Mouse (Mus musculus) bone marrow macrophage, adult 2 months (primary cell): ENCODE measurements around the gene Calcoco1.

ENCODE experiments used
- CTCF ChIP-seq: IDR thresholded peaks from 2 replicates; pipeline ENCODE4 v1.5.1; 2012; ENCODE audit warnings: low read depth, mild to moderate bottlenecking, low read length, moderate library complexity
- POLR2A ChIP-seq: IDR thresholded peaks from 2 replicates; pipeline ENCODE4 v1.6.1; 2012; ENCODE audit warnings: mild to moderate bottlenecking, low read depth, low read length, borderline replicate concordance

DNA sequence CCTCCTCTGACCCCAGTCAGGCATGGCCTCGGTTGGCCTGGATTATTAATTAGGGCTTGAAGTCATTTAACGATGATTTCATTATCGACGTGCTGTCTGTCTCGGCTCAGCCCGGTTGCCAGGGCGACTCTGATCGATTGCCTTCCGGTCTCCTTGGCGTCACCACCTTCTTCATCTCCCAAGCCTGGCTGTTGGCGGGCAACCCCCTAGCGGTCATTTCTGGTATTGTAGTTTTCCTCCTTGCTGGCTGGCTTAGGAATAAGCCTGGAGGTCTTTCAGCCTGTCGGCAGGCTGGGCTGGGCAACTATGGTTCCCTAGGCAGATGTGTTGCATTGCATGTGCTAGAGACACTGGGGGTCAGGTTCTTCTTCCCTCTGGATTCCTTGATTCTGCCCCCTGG, 31.2 kb upstream of the Calcoco1 start:
- TF ChIP-seq POLR2A (no peak), CTCF (peak; percentile 92)
